Mouse (Mus musculus): ENCODE data around the gene Syt1. TPM values are rescaled to one million over a fixed set of nuclear protein-coding genes. Genes with fewer than 3 reads are reported as not detected.

Gene Syt1
- polyA plus RNA-seq, 1 experiment from 2014 or later, result 53.4 TPM

GRCm38 (mm10) chr10:108601672-108602412 is 408.9 kb downstream of the Syt1 start:
- Histone ChIP-seq H3K4me3 (ENCODE audit: low read depth, low read length) (no peak overlapping the region), H3K36me3 (ENCODE audit: control insufficient read depth, insufficient read depth, low read length) (no peaks in the 10 kb centered on the region), H3K27me3 (replicated peaks; ENCODE audit: control insufficient read depth, insufficient read depth, low read length) (no peaks in the 10 kb centered on the region), H3K9ac (ENCODE audit: low read length) (no peak overlapping the region), H3K4me1 (ENCODE audit: control insufficient read depth, insufficient read depth, low read length) (no peaks in the 10 kb centered on the region), H3K9me3 (replicated peaks; ENCODE audit: control insufficient read depth, low read length) (peaks cover 3% of the 10 kb centered on the region; the same call in 1 of the 2 replicates), H3K27ac (ENCODE audit: low read depth, low read length) (peak overlapping the region; percentile 14; the same call in 1 of the 2 replicates), H3K4me2 (ENCODE audit: low read length) (no peak overlapping the region)
- ATAC-seq (peak; percentile 58; the same call in 1 of the 2 replicates), DNase-seq (ENCODE audit: low spot score) (peak; percentile 39)
- 85% methylated on average over 8 of the region's 8 CpGs for WGBS

DNA sequence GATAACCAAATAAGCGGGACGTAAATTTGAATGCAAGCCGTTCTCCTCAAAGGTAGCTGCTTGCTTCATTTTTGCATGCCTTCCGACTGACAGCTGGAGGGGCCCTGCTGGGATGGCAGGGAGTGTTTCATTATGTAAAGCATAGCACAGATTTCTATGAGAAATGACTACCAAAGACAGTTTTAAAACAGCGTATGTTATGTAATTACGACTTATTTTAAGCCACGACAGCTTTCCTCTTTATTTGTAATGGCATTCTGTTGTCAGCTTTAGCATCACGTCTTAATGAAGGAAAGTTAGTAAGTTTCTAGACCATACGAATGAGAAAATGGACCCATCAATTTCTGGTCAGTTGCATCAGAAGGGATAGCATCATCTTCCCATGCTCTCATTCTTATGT is 410.1 kb downstream of the Syt1 start:
- no peak overlapping the region for H3K27ac ChIP-seq (ENCODE audit: low read depth, low read length)
- H3K9ac ChIP-seq (ENCODE audit: low read length), result no peak overlapping the region
- H3K4me3 ChIP-seq (ENCODE audit: low read depth, low read length), result no peak overlapping the region
- no peaks in the 10 kb centered on the region for H3K4me1 ChIP-seq (ENCODE audit: control insufficient read depth, insufficient read depth, low read length)
- WGBS, result 79% methylated on average over 9 of the region's 9 CpGs
- no peaks in the 10 kb centered on the region for H3K36me3 ChIP-seq (ENCODE audit: control insufficient read depth, insufficient read depth, low read length)
- peaks cover 3% of the 10 kb centered on the region; the same call in 1 of the 2 replicates for H3K9me3 ChIP-seq (replicated peaks; ENCODE audit: control insufficient read depth, low read length)
- no peak for DNase-seq (ENCODE audit: low spot score)
- no peak overlapping the region for H3K4me2 ChIP-seq (ENCODE audit: low read length)
- H3K27me3 ChIP-seq (replicated peaks; ENCODE audit: control insufficient read depth, insufficient read depth, low read length), result no peaks in the 10 kb centered on the region
- no peak for ATAC-seq

- no peak for ATAC-seq
- no peaks in the 10 kb centered on the region for H3K27me3 ChIP-seq (replicated peaks; ENCODE audit: control insufficient read depth, insufficient read depth, low read length)
- WGBS, result 78% methylated on average over 1 of the region's 1 CpGs
These were observed 413.4 kb downstream of the Syt1 start for GRCm38 (mm10) chr10:108597385-108597784.

DNA sequence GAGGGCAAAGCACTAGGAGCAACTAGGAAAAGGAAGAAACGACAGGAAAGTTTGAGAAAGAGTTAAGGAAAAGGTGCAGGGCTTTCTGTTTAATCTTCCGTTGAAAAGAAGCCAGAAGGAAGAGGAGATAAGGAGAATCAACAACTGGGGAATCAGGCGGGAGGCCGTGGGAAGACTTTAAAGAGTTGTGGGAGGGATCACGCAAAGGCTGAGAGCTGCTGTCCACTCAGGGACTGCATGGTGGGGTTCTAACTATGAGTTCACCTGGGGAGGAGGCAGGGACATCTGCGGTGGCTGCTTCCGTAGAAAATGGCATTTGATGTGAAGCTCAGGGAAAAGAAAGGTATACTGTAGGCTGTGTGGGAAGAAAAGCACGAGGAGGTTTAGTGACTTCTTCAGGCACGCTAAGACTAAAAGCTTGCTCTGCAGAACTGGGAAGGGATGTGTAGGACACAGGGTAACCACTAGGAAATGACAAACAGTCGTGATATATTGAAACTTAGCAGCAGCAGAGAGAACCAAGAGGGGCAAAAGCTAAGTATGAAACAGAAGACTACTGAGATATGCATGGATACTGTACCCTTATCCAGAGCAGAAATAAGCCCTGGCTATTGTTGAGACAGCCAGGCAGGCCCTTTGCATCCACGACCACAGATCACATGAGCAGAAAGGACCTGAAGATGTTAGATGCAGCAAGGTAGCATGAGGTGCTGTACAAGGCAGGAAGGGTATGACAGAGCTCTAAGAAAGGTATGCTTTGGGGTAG is 414.4 kb downstream of the Syt1 start:
- Histone ChIP-seq H3K9ac (ENCODE audit: low read length) (no peak overlapping the region), H3K27me3 (replicated peaks; ENCODE audit: control insufficient read depth, insufficient read depth, low read length) (no peaks in the 10 kb centered on the region), H3K9me3 (replicated peaks; ENCODE audit: control insufficient read depth, low read length) (peaks cover 3% of the 10 kb centered on the region; the same call in 1 of the 2 replicates), H3K4me2 (ENCODE audit: low read length) (no peak overlapping the region), H3K4me3 (ENCODE audit: low read depth, low read length) (no peak overlapping the region), H3K4me1 (ENCODE audit: control insufficient read depth, insufficient read depth, low read length) (no peaks in the 10 kb centered on the region), H3K36me3 (ENCODE audit: control insufficient read depth, insufficient read depth, low read length) (no peaks in the 10 kb centered on the region), H3K27ac (ENCODE audit: low read depth, low read length) (no peak overlapping the region)
- ATAC-seq (no peak), DNase-seq (ENCODE audit: low spot score) (no peak)
- WGBS, result 81% methylated on average over 11 of the region's 11 CpGs

More at GRCm38 (mm10) chr10:108597385-108597784, 413.4 kb downstream of the Syt1 start:
- DNase-seq (ENCODE audit: low spot score), result no peak
- Histone ChIP-seq H3K36me3 (ENCODE audit: control insufficient read depth, insufficient read depth, low read length) (no peaks in the 10 kb centered on the region), H3K4me3 (ENCODE audit: low read depth, low read length) (no peak overlapping the region), H3K4me1 (ENCODE audit: control insufficient read depth, insufficient read depth, low read length) (no peaks in the 10 kb centered on the region), H3K9ac (ENCODE audit: low read length) (no peak overlapping the region), H3K4me2 (ENCODE audit: low read length) (no peak overlapping the region), H3K27ac (ENCODE audit: low read depth, low read length) (no peak overlapping the region), H3K9me3 (replicated peaks; ENCODE audit: control insufficient read depth, low read length) (peaks cover 3% of the 10 kb centered on the region; the same call in 1 of the 2 replicates)

- Histone ChIP-seq H3K9ac (ENCODE audit: low read length) (no peak overlapping the region), H3K4me3 (ENCODE audit: low read depth, low read length) (no peak overlapping the region), H3K27me3 (replicated peaks; ENCODE audit: control insufficient read depth, insufficient read depth, low read length) (no peaks in the 10 kb centered on the region), H3K27ac (ENCODE audit: low read depth, low read length) (no peak overlapping the region; the same call in 1 of the 2 replicates), H3K36me3 (ENCODE audit: control insufficient read depth, insufficient read depth, low read length) (no peaks in the 10 kb centered on the region), H3K4me1 (ENCODE audit: control insufficient read depth, insufficient read depth, low read length) (no peaks in the 10 kb centered on the region), H3K9me3 (replicated peaks; ENCODE audit: control insufficient read depth, low read length) (no peaks in the 10 kb centered on the region), H3K4me2 (ENCODE audit: low read length) (no peak overlapping the region)
- WGBS, result 95% methylated on average over 3 of the region's 3 CpGs
- DNase-seq (ENCODE audit: low spot score) (no peak), ATAC-seq (no peak)
These were observed 421.4 kb downstream of the Syt1 start for GRCm38 (mm10) chr10:108589355-108589754.

- 89% methylated on average over 3 of the region's 3 CpGs for WGBS
- Histone ChIP-seq H3K9ac (ENCODE audit: low read length) (no peak overlapping the region), H3K4me2 (ENCODE audit: low read length) (no peak overlapping the region), H3K27ac (ENCODE audit: low read depth, low read length) (no peak overlapping the region; the same call in 1 of the 2 replicates), H3K4me3 (ENCODE audit: low read depth, low read length) (no peak overlapping the region), H3K9me3 (replicated peaks; ENCODE audit: control insufficient read depth, low read length) (no peaks in the 10 kb centered on the region), H3K4me1 (ENCODE audit: control insufficient read depth, insufficient read depth, low read length) (peaks cover under 1% of the 10 kb centered on the region; the same call in 1 of the 2 replicates), H3K36me3 (ENCODE audit: control insufficient read depth, insufficient read depth, low read length) (no peaks in the 10 kb centered on the region), H3K27me3 (replicated peaks; ENCODE audit: control insufficient read depth, insufficient read depth, low read length) (no peaks in the 10 kb centered on the region)
- DNase-seq (ENCODE audit: low spot score) (no peak), ATAC-seq (no peak)
These were observed 421.9 kb downstream of the Syt1 start for GRCm38 (mm10) chr10:108588924-108589323.

DNA sequence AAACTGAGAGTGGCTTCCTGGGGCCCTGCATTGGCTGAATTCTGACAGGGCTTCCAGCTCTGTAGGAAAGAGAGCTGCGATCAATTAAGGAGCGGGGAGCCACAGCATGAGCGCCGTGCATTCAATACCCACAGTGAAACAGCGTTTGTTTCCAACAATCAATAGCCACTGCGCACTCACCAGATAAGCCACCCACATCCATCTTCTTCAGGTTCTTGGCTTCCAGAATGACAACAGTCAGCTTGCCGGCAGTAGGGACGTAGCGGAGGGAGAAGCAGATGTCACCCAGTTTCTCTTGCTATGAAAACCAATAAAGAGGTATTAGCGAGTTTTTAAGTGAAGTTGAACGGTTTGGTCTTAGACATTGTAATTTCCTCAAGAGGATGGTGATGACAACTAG is 427.1 kb downstream of the Syt1 start:
- Histone ChIP-seq H3K9ac (ENCODE audit: low read length) (no peak overlapping the region), H3K27ac (ENCODE audit: low read depth, low read length) (no peak overlapping the region), H3K9me3 (replicated peaks; ENCODE audit: control insufficient read depth, low read length) (no peaks in the 10 kb centered on the region), H3K27me3 (replicated peaks; ENCODE audit: control insufficient read depth, insufficient read depth, low read length) (no peaks in the 10 kb centered on the region), H3K4me3 (ENCODE audit: low read depth, low read length) (no peak overlapping the region), H3K4me1 (ENCODE audit: control insufficient read depth, insufficient read depth, low read length) (peaks cover 15% of the 10 kb centered on the region), H3K36me3 (ENCODE audit: control insufficient read depth, insufficient read depth, low read length) (no peaks in the 10 kb centered on the region), H3K4me2 (ENCODE audit: low read length) (peak overlapping the region; percentile 18; the same call in 1 of the 2 replicates)
- 10% methylated on average over 11 of the region's 11 CpGs for WGBS
- no peak for DNase-seq (ENCODE audit: low spot score)
- no peak for ATAC-seq

DNA sequence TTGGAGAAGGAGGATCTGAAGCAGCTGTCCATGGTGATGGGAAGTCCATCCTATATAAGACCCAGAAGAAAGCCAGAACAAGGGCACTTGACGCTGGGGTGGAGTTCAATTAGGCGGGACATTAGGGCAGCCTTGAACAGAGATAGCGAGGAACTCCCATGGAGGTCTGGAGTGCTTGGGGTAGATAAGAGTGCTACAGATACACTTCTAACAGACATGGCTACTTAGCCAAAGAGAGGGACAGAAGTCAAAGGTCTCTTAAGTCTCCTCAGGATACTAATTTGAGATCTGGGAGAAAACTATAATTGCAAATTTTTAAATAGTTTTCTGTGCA is 428.4 kb downstream of the Syt1 start:
- no peaks in the 10 kb centered on the region for H3K36me3 ChIP-seq (ENCODE audit: control insufficient read depth, insufficient read depth, low read length)

More for the DNA sequence above, 428.4 kb downstream of the Syt1 start:
- no peak overlapping the region for H3K4me3 ChIP-seq (ENCODE audit: low read depth, low read length)
- 89% methylated on average over 3 of the region's 3 CpGs for WGBS
- no peaks in the 10 kb centered on the region for H3K27me3 ChIP-seq (replicated peaks; ENCODE audit: control insufficient read depth, insufficient read depth, low read length)
- H3K9me3 ChIP-seq (replicated peaks; ENCODE audit: control insufficient read depth, low read length), result no peaks in the 10 kb centered on the region
- peaks cover 15% of the 10 kb centered on the region for H3K4me1 ChIP-seq (ENCODE audit: control insufficient read depth, insufficient read depth, low read length)
- H3K27ac ChIP-seq (ENCODE audit: low read depth, low read length), result no peak overlapping the region
- no peak for DNase-seq (ENCODE audit: low spot score)
- no peak overlapping the region for H3K4me2 ChIP-seq (ENCODE audit: low read length)
- ATAC-seq, result no peak
- H3K9ac ChIP-seq (ENCODE audit: low read length), result no peak overlapping the region
